Mouse (Mus musculus) lung, postnatal 0 days (tissue): ENCODE data around the gene Fam193a.

Source experiments
- CTCF ChIP-seq: IDR thresholded peaks from 2 replicates; pipeline ENCODE4 v1.5.1; 2016; ENCODE audit warnings: antibody characterized with exemption, mild to moderate bottlenecking
- EP300 ChIP-seq: IDR thresholded peaks from 2 replicates; pipeline ENCODE4 v1.6.1; 2016; ENCODE audit warnings: antibody characterized with exemption, mild to moderate bottlenecking, control low read depth

- TF ChIP-seq CTCF (no peak), EP300 (no peak)
These were observed 159.0 kb downstream of the Fam193a start for GRCm38 (mm10) chr5:34528724-34529123.
